Mouse (Mus musculus): ENCODE measurements around the gene Zfp952. TPM values are rescaled to one million over a fixed set of nuclear protein-coding genes. Genes with fewer than 3 reads are reported as not detected.
"Not testable (repeated sequence)": the region's sequence is repeated elsewhere in the genome, so short reads cannot be mapped to it uniquely, and the experiment has no call there.

Gene Zfp952
- polyA plus RNA-seq, 2 experiments, result 1.8 to 2.2 TPM

GRCm38 (mm10) chr17:33008337-33008736 lies 15.4 kb downstream of the Zfp952 start:
- TF ChIP-seq CTCF (IDR thresholded peaks at IDR 0.05; ENCODE audit: low read depth) (peak; percentile 31; the same call in 1 of the 2 replicates), EP300 (IDR thresholded peaks at IDR 0.05; ENCODE audit: low read depth) (no peak)
- DNase-seq (ENCODE audit: low read depth in 3 of 3, low spot score in 3 of 3) (no peak), ATAC-seq (ENCODE audit: insufficient read depth) (no peak)
- no peak overlapping the region for H3K9ac ChIP-seq (replicated peaks)
- 27% methylated on average over 9 of the region's 9 CpGs for WGBS (ENCODE audit: insufficient replicate concordance)
- H3K27me3 ChIP-seq (ENCODE audit: control insufficient read depth, insufficient read depth, low read length), result no peaks in the 10 kb centered on the region
- H3K9me3 ChIP-seq (ENCODE audit: control insufficient read depth, low read length), result no peaks in the 10 kb centered on the region; the same call in 1 of the 2 replicates
- no peaks in the 10 kb centered on the region for H3K4me1 ChIP-seq (replicated peaks; ENCODE audit: control insufficient read depth in 2 of 2, insufficient read depth in 2 of 2, low read length in 1 of 2)
- no peak overlapping the region for H3K27ac ChIP-seq
- no peak overlapping the region for H3K4me2 ChIP-seq (ENCODE audit: low read depth)
- H3K4me3 ChIP-seq (ENCODE audit: insufficient read depth in 1 of 2, low read depth in 2 of 2, low read length in 2 of 2), result no peak overlapping the region
- H3K36me3 ChIP-seq (replicated peaks; ENCODE audit: control insufficient read depth, insufficient read depth, low read depth), result peaks cover 5% of the 10 kb centered on the region

DNA sequence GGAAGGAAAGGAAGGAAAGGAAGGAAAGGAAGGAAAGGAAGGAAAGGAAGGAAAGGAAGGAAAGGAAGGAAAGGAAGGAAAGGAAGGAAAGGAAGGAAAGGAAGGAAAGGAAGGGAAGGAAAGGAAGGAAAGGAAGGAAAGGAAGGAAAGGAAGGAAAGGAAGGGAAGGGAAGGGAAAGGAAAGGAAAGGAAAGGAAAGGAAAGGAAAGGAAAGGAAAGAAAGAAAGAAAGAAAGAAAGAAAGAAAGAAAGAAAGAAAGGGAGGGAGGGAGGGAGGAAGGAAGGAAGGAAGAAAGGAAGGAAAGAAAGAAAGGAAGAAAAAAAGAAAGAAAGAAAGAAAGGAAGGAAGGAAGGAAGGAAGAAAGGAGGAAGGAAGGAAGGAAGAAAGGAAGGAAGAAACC lies 27.5 kb downstream of the Zfp952 start:
- H3K9ac ChIP-seq (replicated peaks); H3K4me1 ChIP-seq (replicated peaks; ENCODE audit: control insufficient read depth in 2 of 2, insufficient read depth in 2 of 2, low read length in 1 of 2); DNase-seq (ENCODE audit: low read depth in 3 of 3, low spot score in 3 of 3); ATAC-seq (ENCODE audit: insufficient read depth); H3K27me3 ChIP-seq (ENCODE audit: control insufficient read depth, insufficient read depth, low read length); H3K4me2 ChIP-seq (ENCODE audit: low read depth); H3K4me3 ChIP-seq (ENCODE audit: insufficient read depth in 1 of 2, low read depth in 2 of 2, low read length in 2 of 2); H3K27ac ChIP-seq: not testable (repeated sequence)
- Histone ChIP-seq H3K36me3 (replicated peaks; ENCODE audit: control insufficient read depth, insufficient read depth, low read depth) (peaks cover 18% of the 10 kb centered on the region), H3K9me3 (ENCODE audit: control insufficient read depth, low read length) (peaks cover 19% of the 10 kb centered on the region)

- no peaks in the 10 kb centered on the region for H3K9me3 ChIP-seq (ENCODE audit: control insufficient read depth, low read length)
- H3K4me3 ChIP-seq (ENCODE audit: insufficient read depth in 1 of 2, low read depth in 2 of 2, low read length in 2 of 2), result peak overlapping the region; percentile 69 to 99
- peak overlapping the region; percentile 76 for H3K4me2 ChIP-seq (ENCODE audit: low read depth)
- no peak for ATAC-seq (ENCODE audit: insufficient read depth)
- H3K9ac ChIP-seq (replicated peaks), result peak overlapping the region; percentile 62
- peaks cover 2 to 3% of the 10 kb centered on the region in 2 experiments; a peak in 2 of 4 replicates for H3K4me1 ChIP-seq (replicated peaks; ENCODE audit: control insufficient read depth in 2 of 2, insufficient read depth in 2 of 2, low read length in 1 of 2)
- H3K36me3 ChIP-seq (replicated peaks; ENCODE audit: control insufficient read depth, insufficient read depth, low read depth), result no peaks in the 10 kb centered on the region
- peak in 1 of 3 experiments; percentile 6 for DNase-seq (ENCODE audit: low read depth in 3 of 3, low spot score in 3 of 3)
- no peaks in the 10 kb centered on the region for H3K27me3 ChIP-seq (ENCODE audit: control insufficient read depth, insufficient read depth, low read length)
- no peak overlapping the region for H3K27ac ChIP-seq
- TF ChIP-seq EP300 (IDR thresholded peaks at IDR 0.05; ENCODE audit: low read depth), result no peak
- no peak for TF ChIP-seq CTCF (IDR thresholded peaks at IDR 0.05; ENCODE audit: low read depth)
- 4% methylated on average over 10 of the region's 10 CpGs for WGBS (ENCODE audit: insufficient replicate concordance)
Measured at GRCm38 (mm10) chr17:33032376-33032775, 39.4 kb downstream of the Zfp952 start.

GRCm38 (mm10) chr17:33032900-33033891 lies 40.3 kb downstream of the Zfp952 start, which contains the start of gene Zfp763:
Gene Zfp763, minus strand, starts transcription at chr17:33033402.
- DNase-seq (ENCODE audit: low read depth in 3 of 3, low spot score in 3 of 3) (peak; percentile 67 to 78 (median 76)), ATAC-seq (ENCODE audit: insufficient read depth) (peak; percentile 96)
- TF ChIP-seq EP300 (IDR thresholded peaks at IDR 0.05; ENCODE audit: low read depth), result no peak
- no peak for TF ChIP-seq CTCF (IDR thresholded peaks at IDR 0.05; ENCODE audit: low read depth)
- Histone ChIP-seq H3K9me3 (ENCODE audit: control insufficient read depth, low read length) (no peaks in the 10 kb centered on the region), H3K27ac (peak within 1 kb of the TSS; percentile 41; the same call in 1 of the 2 replicates), H3K4me2 (ENCODE audit: low read depth) (peak within 1 kb of the TSS; percentile 76), H3K4me3 (ENCODE audit: insufficient read depth in 1 of 2, low read depth in 2 of 2, low read length in 2 of 2) (peak within 1 kb of the TSS; percentile 69 to 99), H3K9ac (replicated peaks) (peak within 1 kb of the TSS; percentile 62), H3K27me3 (ENCODE audit: control insufficient read depth, insufficient read depth, low read length) (no peaks in the 10 kb centered on the region), H3K36me3 (replicated peaks; ENCODE audit: control insufficient read depth, insufficient read depth, low read depth) (no peaks in the 10 kb centered on the region), H3K4me1 (replicated peaks; ENCODE audit: control insufficient read depth in 2 of 2, insufficient read depth in 2 of 2, low read length in 1 of 2) (peaks cover 2 to 3% of the 10 kb centered on the region in 2 experiments; a peak in 2 of 4 replicates)
- WGBS (ENCODE audit: insufficient replicate concordance), result 3% methylated on average over 27 of the region's 27 CpGs

Other genes with a start within 250 kb of the Zfp952 start
- 7.4 and 8.0 TPM in 2 replicates for gene Zfp871, start 204.8 kb upstream of the Zfp952 start, polyA plus RNA-seq (2012; rRNA removed)
- 9.4 and 10.6 TPM in 2 replicates for gene Zfp871, start 204.8 kb upstream of the Zfp952 start, polyA plus RNA-seq (2014; fragmentation: Nextera tagmentation; extraction: Ambion mirVana)
- gene Zfp811, start 183.2 kb upstream of the Zfp952 start, polyA plus RNA-seq (2012; rRNA removed), result 0.06 and 0.10 TPM in 2 replicates
- gene Zfp811, start 183.2 kb upstream of the Zfp952 start, polyA plus RNA-seq (2014; fragmentation: Nextera tagmentation; extraction: Ambion mirVana), result 0.04 and 0.11 TPM in 2 replicates
- 0.60 and 0.71 TPM in 2 replicates for gene Zfp799, start 162.9 kb upstream of the Zfp952 start, polyA plus RNA-seq (2012; rRNA removed)
- gene Zfp799, start 162.9 kb upstream of the Zfp952 start, polyA plus RNA-seq (2014; fragmentation: Nextera tagmentation; extraction: Ambion mirVana), result 1.0 and 1.5 TPM in 2 replicates
- gene Zfp870, start 101.5 kb upstream of the Zfp952 start, polyA plus RNA-seq (2012; rRNA removed), result 0.55 and 0.79 TPM in 2 replicates
- gene Zfp870, start 101.5 kb upstream of the Zfp952 start, polyA plus RNA-seq (2014; fragmentation: Nextera tagmentation; extraction: Ambion mirVana), result 1.5 and 2.8 TPM in 2 replicates
- gene Cyp4f14, start 75.8 kb upstream of the Zfp952 start, polyA plus RNA-seq (2012; rRNA removed), result 0.02 TPM in 1 of 2 replicates, not detected in the other
- gene Cyp4f14, start 75.8 kb upstream of the Zfp952 start, polyA plus RNA-seq (2014; fragmentation: Nextera tagmentation; extraction: Ambion mirVana), result not detected in 2 replicates
- 3.3 and 3.6 TPM in 2 replicates for gene Cyp4f13, start 45.7 kb upstream of the Zfp952 start, polyA plus RNA-seq (2012; rRNA removed)
- gene Cyp4f13, start 45.7 kb upstream of the Zfp952 start, polyA plus RNA-seq (2014; fragmentation: Nextera tagmentation; extraction: Ambion mirVana), result 4.1 and 6.0 TPM in 2 replicates
- gene Zfp472, start 27.3 kb upstream of the Zfp952 start, polyA plus RNA-seq (2012; rRNA removed), result 1.3 and 2.3 TPM in 2 replicates
- 6.1 and 6.8 TPM in 2 replicates for gene Zfp472, start 27.3 kb upstream of the Zfp952 start, polyA plus RNA-seq (2014; fragmentation: Nextera tagmentation; extraction: Ambion mirVana)
- gene Zfp763, start 40.3 kb downstream of the Zfp952 start, polyA plus RNA-seq (2012; rRNA removed), result 0.61 and 1.1 TPM in 2 replicates
- 1.8 and 2.0 TPM in 2 replicates for gene Zfp763, start 40.3 kb downstream of the Zfp952 start, polyA plus RNA-seq (2014; fragmentation: Nextera tagmentation; extraction: Ambion mirVana)
- gene 4921501E09Rik, start 74.9 kb downstream of the Zfp952 start, polyA plus RNA-seq (2012; rRNA removed), result not detected in 2 replicates
- not detected in 2 replicates for gene 4921501E09Rik, start 74.9 kb downstream of the Zfp952 start, polyA plus RNA-seq (2014; fragmentation: Nextera tagmentation; extraction: Ambion mirVana)
- 0.56 and 0.61 TPM in 2 replicates for gene Zfp563, start 96.2 kb downstream of the Zfp952 start, polyA plus RNA-seq (2012; rRNA removed)
- 1.1 and 1.2 TPM in 2 replicates for gene Zfp563, start 96.2 kb downstream of the Zfp952 start, polyA plus RNA-seq (2014; fragmentation: Nextera tagmentation; extraction: Ambion mirVana)
- gene Morc2b, start 146.6 kb downstream of the Zfp952 start, polyA plus RNA-seq (2012; rRNA removed), result not detected in 2 replicates
- not detected in 2 replicates for gene Morc2b, start 146.6 kb downstream of the Zfp952 start, polyA plus RNA-seq (2014; fragmentation: Nextera tagmentation; extraction: Ambion mirVana)
- not detected in 2 replicates for gene Olfr55, start 175.3 kb downstream of the Zfp952 start, polyA plus RNA-seq (2012; rRNA removed)
- not detected in 2 replicates for gene Olfr55, start 175.3 kb downstream of the Zfp952 start, polyA plus RNA-seq (2014; fragmentation: Nextera tagmentation; extraction: Ambion mirVana)
- gene Olfr239, start 198.2 kb downstream of the Zfp952 start, polyA plus RNA-seq (2012; rRNA removed), result not detected in 2 replicates
- gene Olfr239, start 198.2 kb downstream of the Zfp952 start, polyA plus RNA-seq (2014; fragmentation: Nextera tagmentation; extraction: Ambion mirVana), result not detected in 2 replicates
- 0.01 and 0.03 TPM in 2 replicates for gene Olfr1564, start 228.6 kb downstream of the Zfp952 start, polyA plus RNA-seq (2012; rRNA removed)
- gene Olfr1564, start 228.6 kb downstream of the Zfp952 start, polyA plus RNA-seq (2014; fragmentation: Nextera tagmentation; extraction: Ambion mirVana), result not detected in 2 replicates

All from liver, embryonic 14.5 days (tissue).